Mouse (Mus musculus) layer of hippocampus, postnatal 25 days (tissue): ENCODE measurements around the gene Wdr41. TPM values are rescaled to one million over a fixed set of nuclear protein-coding genes. Genes with fewer than 3 reads are reported as not detected.

Experiments used
- DNase-seq, 2 experiments: peaks; one replicate each; pipeline ENCODE4 v3.0.0; 2022; ENCODE audit warnings: mixed read lengths in 2 of 2, low spot score in 1 of 2; ENCODE audit errors: extremely low spot score in 1 of 2
- total RNA-seq, 2 experiments: library from RNA; stranded (reverse); gene quantifications; 2 replicates each; pipeline ENCODE4 v1.2.3; 2021

Gene Wdr41
- total RNA-seq, 2 experiments from 2014 or later: 22.5 to 24.1 TPM

- DNase-seq: no peak
Measured at GRCm38 (mm10) chr13:95034094-95034493, 58.0 kb downstream of the Wdr41 start.

GRCm38 (mm10) chr13:95034715-95035114 is 58.6 kb downstream of the Wdr41 start:
- peak in 1 of 2 experiments; percentile 28 for DNase-seq

DNA sequence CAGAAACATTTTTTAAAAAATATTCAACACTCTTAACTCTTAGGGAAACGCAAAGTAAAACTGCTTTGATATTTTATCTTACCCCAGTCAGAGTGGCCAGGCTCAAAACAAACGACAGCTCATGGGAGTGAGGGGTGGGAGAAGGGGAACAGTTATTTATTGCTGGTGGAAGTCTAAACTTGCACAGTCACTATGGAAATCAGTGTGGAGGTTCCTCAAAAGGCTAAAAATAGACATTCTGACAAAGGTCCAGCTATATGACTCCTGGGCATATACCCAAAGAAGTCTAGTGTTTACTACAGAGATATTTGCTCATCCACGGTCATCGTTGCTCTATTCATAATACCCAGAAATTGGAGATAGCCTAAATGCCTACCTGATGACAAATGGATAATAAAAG is 62.1 kb downstream of the Wdr41 start:
- DNase-seq: no peak

DNA sequence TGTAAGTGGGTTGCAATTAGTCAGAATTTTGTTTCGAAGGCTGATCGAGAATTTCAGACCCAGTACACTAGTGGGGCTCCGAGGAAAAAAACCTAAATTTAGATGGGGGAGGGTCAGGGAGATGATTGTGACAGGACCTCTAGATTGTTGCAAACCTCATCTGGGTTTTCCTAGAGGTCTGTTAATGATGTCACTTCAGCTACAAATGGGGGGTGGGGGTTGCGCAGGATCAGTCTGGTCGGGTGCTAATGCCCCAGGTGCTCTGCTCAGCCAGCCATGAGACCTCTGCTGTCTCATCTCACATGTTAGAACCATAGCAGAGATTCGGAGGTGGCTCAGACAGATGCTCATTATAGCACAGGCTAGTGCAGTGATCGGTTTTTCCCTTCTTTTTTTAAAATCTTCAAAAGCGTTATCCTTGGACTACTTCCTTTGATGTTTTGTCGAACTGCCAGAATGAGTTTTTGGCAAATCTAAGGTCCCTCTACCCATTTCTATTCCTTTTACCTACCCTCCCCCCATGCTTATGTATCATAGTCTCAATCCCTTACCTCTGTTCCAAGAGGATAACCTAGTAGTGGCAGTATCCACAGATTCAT is 64.1 kb downstream of the Wdr41 start:
- DNase-seq: no peak

- DNase-seq: no peak
Measured at GRCm38 (mm10) chr13:95044108-95044507, 68.0 kb downstream of the Wdr41 start.

DNA sequence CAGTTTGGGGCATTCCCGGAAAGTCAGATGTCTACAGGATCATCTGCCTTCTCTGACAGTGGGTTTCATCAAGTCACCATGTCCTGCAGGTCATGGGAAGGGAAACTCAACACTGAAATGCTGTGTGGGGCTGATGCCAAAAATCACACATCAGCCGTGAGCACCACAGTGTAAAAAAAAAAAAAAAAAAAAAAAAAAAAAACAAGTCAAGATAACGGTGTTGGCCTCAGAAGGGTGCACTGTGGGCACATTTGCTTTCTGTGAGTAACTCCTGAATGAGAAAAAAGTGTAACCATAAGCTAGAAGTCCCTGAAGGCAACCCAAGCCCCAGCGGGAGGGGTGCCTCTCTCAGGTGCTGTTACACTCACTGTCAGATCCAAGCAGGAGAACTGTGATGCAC is 74.3 kb downstream of the Wdr41 start:
- DNase-seq: no peak

DNA sequence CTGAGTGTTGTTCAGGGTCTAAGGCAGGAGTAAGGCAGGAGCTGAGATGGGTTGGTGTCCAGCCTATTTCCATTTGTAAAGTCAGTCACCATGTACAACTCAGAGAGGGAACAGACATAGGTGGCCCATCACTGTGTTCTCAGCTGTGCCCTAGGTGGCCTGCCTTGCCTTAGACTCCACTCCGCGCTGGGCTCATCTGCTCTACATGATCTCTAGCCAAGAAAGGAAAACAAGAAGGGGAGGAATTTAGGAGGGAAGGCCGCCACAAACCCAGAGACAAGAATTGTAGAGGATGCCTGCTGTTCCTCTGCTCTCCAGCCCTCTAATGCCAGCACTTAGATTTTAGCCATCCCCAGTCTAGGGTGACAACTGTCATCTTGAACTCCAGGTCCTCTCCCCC is 76.3 kb downstream of the Wdr41 start:
- no peak for DNase-seq

DNA sequence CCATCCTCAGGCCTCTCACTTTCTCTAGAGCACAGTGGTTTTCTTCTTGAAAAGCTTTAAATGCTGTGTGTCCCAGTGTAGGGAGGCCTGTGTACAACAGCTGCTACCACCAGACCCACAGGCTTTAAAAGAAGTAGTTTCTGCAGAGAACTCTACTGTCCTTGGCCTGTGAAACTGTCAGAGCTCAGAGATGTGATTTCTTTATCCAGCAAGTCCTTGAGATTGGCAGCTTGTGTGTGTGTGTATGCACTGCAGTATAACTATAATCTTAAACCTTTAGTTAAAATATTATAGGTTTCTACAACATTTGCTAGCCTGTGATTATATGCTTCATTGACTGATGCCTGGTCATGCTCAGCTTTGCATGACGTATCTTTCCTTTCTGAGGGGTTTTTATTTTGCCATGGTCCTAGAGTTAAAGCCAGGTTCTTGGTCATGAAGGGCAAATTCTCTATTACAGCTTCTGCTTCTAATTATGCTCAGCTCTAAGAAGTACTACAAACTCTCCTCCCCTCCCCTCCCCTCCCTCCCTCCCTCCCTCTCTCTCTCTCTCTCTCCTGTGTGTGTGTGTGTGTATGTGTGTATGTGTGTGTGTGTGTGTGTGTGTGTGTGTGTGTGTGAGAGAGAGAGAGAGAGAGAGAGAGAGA is 79.7 kb downstream of the Wdr41 start:
- DNase-seq: no peak

GRCm38 (mm10) chr13:95056501-95057280 is 80.5 kb downstream of the Wdr41 start:
- DNase-seq: no peak

DNA sequence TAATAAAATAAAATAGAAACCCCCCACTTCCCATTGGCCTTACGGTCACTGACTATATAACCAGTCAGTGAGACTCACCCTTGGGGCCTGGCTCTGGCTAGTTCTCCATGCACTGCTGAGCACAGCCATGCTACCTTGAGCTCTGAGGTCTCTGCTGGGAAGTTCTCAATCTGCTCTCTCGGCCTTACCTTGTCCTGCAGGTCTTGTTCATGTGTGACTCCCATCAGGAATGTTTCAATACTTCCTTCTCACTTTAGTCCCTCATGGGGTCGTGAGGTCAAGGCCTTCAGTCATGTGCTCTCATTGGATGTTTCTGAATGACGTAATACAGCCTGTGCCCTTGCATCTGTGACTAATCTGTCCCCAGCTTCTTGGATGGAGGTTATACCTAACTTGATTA is 82.7 kb downstream of the Wdr41 start:
- DNase-seq: no peak

GRCm38 (mm10) chr13:95063390-95064017 is 87.4 kb downstream of the Wdr41 start:
- no peak for DNase-seq

DNA sequence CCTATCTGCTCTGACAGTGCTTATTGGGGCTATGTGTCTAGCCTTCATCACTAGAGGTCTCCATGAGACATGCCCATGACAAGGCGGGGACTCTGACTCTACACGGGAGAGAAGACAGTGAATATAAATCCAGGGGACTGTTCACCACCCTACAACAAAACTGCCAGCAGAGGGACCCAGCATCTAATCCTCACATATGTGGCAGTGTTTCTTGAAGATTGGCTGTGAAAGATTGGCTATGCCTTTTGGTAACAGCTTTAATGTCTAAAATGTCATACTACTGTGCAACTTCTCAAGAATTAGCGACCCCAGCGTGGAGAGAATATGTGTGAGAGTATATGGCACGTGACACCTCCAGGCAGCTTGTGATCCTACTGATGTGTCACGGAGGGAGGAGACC is 91.7 kb downstream of the Wdr41 start:
- DNase-seq: peak in 1 of 2 experiments; percentile 26

DNA sequence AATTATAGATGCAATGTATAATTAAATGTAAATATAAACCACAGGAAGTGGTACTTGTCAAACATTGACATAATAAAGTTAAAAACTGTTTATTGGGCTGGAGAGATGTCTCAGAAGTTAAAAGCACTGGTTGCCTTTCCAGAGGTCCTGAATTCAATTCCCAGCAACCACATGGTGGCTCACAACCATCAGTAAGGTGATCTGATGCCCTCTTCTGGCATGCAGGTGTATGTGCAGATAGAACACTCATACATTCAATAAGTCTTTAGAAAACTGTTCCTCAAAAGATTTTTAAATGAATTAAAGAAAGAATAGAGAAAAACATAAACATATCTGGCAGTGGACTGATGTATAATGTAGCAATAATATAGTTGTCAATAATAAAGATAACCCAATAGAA is 94.1 kb downstream of the Wdr41 start:
- DNase-seq: no peak

Other genes starting within 250 kb of the Wdr41 start
- 100 to 1,000 TPM; 124 to 147 TPM for gene Tbca, start 187.4 kb upstream of the Wdr41 start, total RNA-seq
- gene Otp, start 100.7 kb upstream of the Wdr41 start, total RNA-seq: not detected